Mouse (Mus musculus) limb, embryonic 11.5 days (tissue): ENCODE results near the gene Tifa. TPM values are rescaled to one million over a fixed set of nuclear protein-coding genes. Genes with fewer than 3 reads are reported as not detected.
"Not testable (repeated sequence)": the region's sequence is repeated elsewhere in the genome, so short reads cannot be mapped to it uniquely, and the experiment has no call there.

Experiments
- ATAC-seq: fragments of 200-750 bp; cut with Nextera tagmentation; 2 replicates; pipeline ENCODE4 v1.8.0; 2017; ENCODE audit warnings: low read depth; ENCODE audit not compliant: insufficient number of reproducible peaks, low FRiP score, low TSS enrichment
- DNase-seq: peaks from one replicate; pipeline ENCODE4 v3.0.0-alpha.2; 2015; ENCODE audit warnings: low spot score
- H3K27ac ChIP-seq: fragments of 300-500 bp; sonication (generic); replicated peaks from 2 replicates; pipeline ENCODE4 v1.5.1; 2014; ENCODE audit warnings: low read depth, mild to moderate bottlenecking, low read length
- H3K27me3 ChIP-seq: fragments of 300-500 bp; sonication (generic); 2 replicates; pipeline ENCODE4 v1.6.1; 2014; ENCODE audit warnings: mild to moderate bottlenecking, low read length, mixed read lengths; ENCODE audit not compliant: control insufficient read depth, insufficient read depth
- H3K36me3 ChIP-seq: fragments of 300-500 bp; sonication (generic); 2 replicates; pipeline ENCODE4 v1.6.1; 2014; ENCODE audit warnings: mild to moderate bottlenecking, low read length, moderate library complexity, mixed read lengths; ENCODE audit not compliant: control insufficient read depth, insufficient read depth
- H3K4me1 ChIP-seq: fragments of 300-500 bp; sonication (generic); 2 replicates; pipeline ENCODE4 v1.6.1; 2014; ENCODE audit warnings: low read length, mixed read lengths; ENCODE audit not compliant: control insufficient read depth, insufficient read depth
- H3K4me2 ChIP-seq: fragments of 300-500 bp; sonication (generic); 2 replicates; pipeline ENCODE4 v1.6.1; 2014; ENCODE audit warnings: low read depth, mild to moderate bottlenecking, moderate library complexity; ENCODE audit not compliant: severe bottlenecking
- H3K4me3 ChIP-seq: fragments of 300-500 bp; sonication (generic); 2 replicates; pipeline ENCODE4 v1.5.1; 2014; ENCODE audit warnings: low read depth, low read length
- H3K9ac ChIP-seq: fragments of 300-500 bp; sonication (generic); 2 replicates; pipeline ENCODE4 v1.6.1; 2014; ENCODE audit warnings: mild to moderate bottlenecking, low read length
- H3K9me3 ChIP-seq: fragments of 300-500 bp; sonication (generic); 2 replicates; pipeline ENCODE4 v1.6.1; 2016; ENCODE audit warnings: low read length; ENCODE audit not compliant: control insufficient read depth
- WGBS: fragments of 180-500 bp; shearing (Covaris S2); extraction: QIAGEN DNeasy Blood & Tissue Kit; methylation state at CpG from one replicate; pipeline ENCODE4 v1.1.7; 2014; 5-methylcytosine and 5-hydroxymethylcytosine counted together
- polyA plus RNA-seq: library from polyadenylated mRNA; unstranded; fragments of >200 nt; fragmentation: Nextera tagmentation; extraction: Ambion mirVana; gene quantifications from 2 replicates; pipeline ENCODE4 v1.2.1, GENCODE M21; 2014

The Tifa gene
- polyA plus RNA-seq, 1 experiment from 2014 or later: 2.0 TPM

- peak within 1 kb of the TSS; percentile 30 for H3K4me3 ChIP-seq
- no peaks in the 10 kb centered on the region for H3K36me3 ChIP-seq
- no peak within 1 kb of the TSS for H3K27ac ChIP-seq
- H3K27me3 ChIP-seq: no peaks in the 10 kb centered on the region
- H3K9me3 ChIP-seq: no peaks in the 10 kb centered on the region
- no peaks in the 10 kb centered on the region for H3K4me1 ChIP-seq
- H3K9ac ChIP-seq: no peak within 1 kb of the TSS
- 2% methylated on average over 24 of the region's 24 CpGs for WGBS
- peak within 1 kb of the TSS; percentile 62 for H3K4me2 ChIP-seq
- DNase-seq: peak; percentile 80
- peak; percentile 80 for ATAC-seq
These were observed 9.5 kb upstream of the Tifa start, which contains the start of gene Alpk1 for GRCm38 (mm10) chr3:127780021-127780644. Gene Alpk1, minus strand, starts transcription at chr3:127780527.

- no peak overlapping the region for H3K4me2 ChIP-seq
- no peak for DNase-seq
- no peak for ATAC-seq
- H3K36me3 ChIP-seq: no peaks in the 10 kb centered on the region
- WGBS: 93% methylated on average over 9 of the region's 9 CpGs
- H3K4me3 ChIP-seq: no peak overlapping the region
- H3K4me1 ChIP-seq: no peaks in the 10 kb centered on the region
- H3K9ac ChIP-seq: no peak overlapping the region
- no peaks in the 10 kb centered on the region for H3K27me3 ChIP-seq
- H3K27ac ChIP-seq: no peak overlapping the region
- no peaks in the 10 kb centered on the region for H3K9me3 ChIP-seq
These were observed 8.7 kb upstream of the Tifa start for GRCm38 (mm10) chr3:127780921-127781320.

- H3K4me1 ChIP-seq: no peaks in the 10 kb centered on the region
- H3K36me3 ChIP-seq: no peaks in the 10 kb centered on the region
- no peak for ATAC-seq
- no peak overlapping the region for H3K9ac ChIP-seq
- no peak overlapping the region for H3K4me3 ChIP-seq
- no peaks in the 10 kb centered on the region for H3K9me3 ChIP-seq
- no peak overlapping the region for H3K4me2 ChIP-seq
- WGBS: 89% methylated on average over 6 of the region's 6 CpGs
- DNase-seq: no peak
- no peak overlapping the region for H3K27ac ChIP-seq
- peaks cover 2% of the 10 kb centered on the region; the same call in 1 of the 2 replicates for H3K27me3 ChIP-seq
These were observed 6.7 kb upstream of the Tifa start for GRCm38 (mm10) chr3:127782921-127783320.

GRCm38 (mm10) chr3:127783680-127784079 is 5.9 kb upstream of the Tifa start:
- H3K4me3 ChIP-seq, H3K9me3 ChIP-seq, H3K36me3 ChIP-seq, ATAC-seq, H3K4me2 ChIP-seq, H3K4me1 ChIP-seq, DNase-seq, H3K27me3 ChIP-seq, H3K9ac ChIP-seq, H3K27ac ChIP-seq: not testable (repeated sequence)
- 95% methylated on average over 8 of the region's 8 CpGs for WGBS

GRCm38 (mm10) chr3:127787032-127787431 is 2.6 kb upstream of the Tifa start:
- H3K9me3 ChIP-seq: no peaks in the 10 kb centered on the region
- DNase-seq (no peak), ATAC-seq (no peak)
- H3K36me3 ChIP-seq: no peaks in the 10 kb centered on the region
- H3K9ac ChIP-seq: no peak overlapping the region
- H3K4me3 ChIP-seq: no peak overlapping the region
- H3K27me3 ChIP-seq: peaks cover 18% of the 10 kb centered on the region
- H3K27ac ChIP-seq: no peak overlapping the region
- H3K4me2 ChIP-seq: no peak overlapping the region
- H3K4me1 ChIP-seq: peaks cover 8% of the 10 kb centered on the region; the same call in 1 of the 2 replicates

- H3K27ac ChIP-seq: no peak overlapping the region
- no peak for ATAC-seq
- DNase-seq: no peak
- no peaks in the 10 kb centered on the region for H3K36me3 ChIP-seq
- no peaks in the 10 kb centered on the region for H3K9me3 ChIP-seq
- WGBS: 47% methylated on average over 7 of the region's 7 CpGs
- peaks cover 8% of the 10 kb centered on the region; the same call in 1 of the 2 replicates for H3K4me1 ChIP-seq
- H3K4me2 ChIP-seq: no peak overlapping the region
- H3K4me3 ChIP-seq: no peak overlapping the region
- no peak overlapping the region for H3K9ac ChIP-seq
- H3K27me3 ChIP-seq: peaks cover 18% of the 10 kb centered on the region
These were observed 1.6 kb upstream of the Tifa start for GRCm38 (mm10) chr3:127788038-127788437.

- peak overlapping the region; percentile 90; the same call in 1 of the 2 replicates for H3K4me2 ChIP-seq
These were observed 686 bp upstream of the Tifa start for GRCm38 (mm10) chr3:127788919-127789318.

GRCm38 (mm10) chr3:127790234-127791055 is 840 bp downstream of the Tifa start:
- peak overlapping the region; percentile 57 for H3K4me3 ChIP-seq
- H3K4me1 ChIP-seq: peaks cover 8% of the 10 kb centered on the region; the same call in 1 of the 2 replicates
- ATAC-seq (peak; percentile 75), DNase-seq (peak; percentile 71)
- H3K9ac ChIP-seq: peak overlapping the region; percentile 48; the same call in 1 of the 2 replicates
- peak overlapping the region; percentile 90 for H3K4me2 ChIP-seq
- 0% methylated on average over 34 of the region's 36 CpGs for WGBS
- no peaks in the 10 kb centered on the region for H3K9me3 ChIP-seq
- no peaks in the 10 kb centered on the region for H3K36me3 ChIP-seq
- H3K27ac ChIP-seq: no peak overlapping the region
- H3K27me3 ChIP-seq: peaks cover 18% of the 10 kb centered on the region

More at GRCm38 (mm10) chr3:127788919-127789318, 686 bp upstream of the Tifa start:
- no peak for DNase-seq
- H3K4me1 ChIP-seq: peaks cover 8% of the 10 kb centered on the region; the same call in 1 of the 2 replicates
- no peaks in the 10 kb centered on the region for H3K36me3 ChIP-seq
- peaks cover 18% of the 10 kb centered on the region for H3K27me3 ChIP-seq
- ATAC-seq: no peak
- no peak overlapping the region for H3K27ac ChIP-seq
- H3K9me3 ChIP-seq: no peaks in the 10 kb centered on the region
- H3K4me3 ChIP-seq: peak overlapping the region; percentile 57; the same call in 1 of the 2 replicates
- H3K9ac ChIP-seq: no peak overlapping the region
- 18% methylated on average over 8 of the region's 8 CpGs for WGBS
